11 mouse cellular contexts compared by ENCODE assay signal in genomic region chr17:45169257-45169994, GRCm38 (mm10).
DNase-seq lines count a peak whose midpoint lies in the region; ATAC-seq and TF ChIP-seq lines count a peak whose summit lies in the region.
"Had no signal": no experiment of that assay in that cellular context is flagged by ENCODE, and none has a peak within 500 bp of the region (broad histone marks: within the 10 kb centered on the region; RNA-seq: fewer than 3 reads in every experiment).

No protein-coding gene starts in this region.

- no peaks in the 10 kb centered on the region for H3K27me3 ChIP-seq in lung, embryonic 14.5 days (ENCODE audit: insufficient read depth, low read length)
- peaks cover 17% of the 10 kb centered on the region for H3K27me3 ChIP-seq in limb, embryonic 13.5 days
- H3K27me3 ChIP-seq: lung, embryonic 15.5 days had no signal

- no peak overlapping the region for H3K4me2 ChIP-seq in lung, embryonic 14.5 days
- no peak overlapping the region for H3K4me2 ChIP-seq in limb, embryonic 13.5 days (replicated peaks)
- H3K4me2 ChIP-seq: lung, embryonic 15.5 days had no signal

- no peak overlapping the region for H3K27ac ChIP-seq in lung, embryonic 14.5 days (ENCODE audit: low read depth)
- no peak overlapping the region for H3K27ac ChIP-seq in limb, embryonic 13.5 days
- H3K27ac ChIP-seq: lung, embryonic 15.5 days had no signal

- H3K36me3 ChIP-seq in lung, embryonic 14.5 days (ENCODE audit: insufficient read depth) = no peaks in the 10 kb centered on the region
- no peaks in the 10 kb centered on the region for H3K36me3 ChIP-seq in limb, embryonic 13.5 days
- H3K36me3 ChIP-seq: lung, embryonic 15.5 days had no signal

- no peaks in the 10 kb centered on the region for H3K4me1 ChIP-seq in lung, embryonic 14.5 days (ENCODE audit: insufficient read depth)
- peaks cover 17% of the 10 kb centered on the region for H3K4me1 ChIP-seq in limb, embryonic 13.5 days

- WGBS in lung, embryonic 14.5 days = 36% methylated on average over 10 of the region's 10 CpGs
- WGBS in limb, embryonic 13.5 days = 42% methylated on average over 10 of the region's 10 CpGs

- DNase-seq in lung, embryonic 14.5 days = no peak
- no peak for DNase-seq in lung, postnatal 14 days
- DNase-seq in layer of hippocampus, adult 11-12 months (ENCODE audit: low spot score) = peak; percentile 59
- peak; percentile 80 for DNase-seq in telencephalon, adult 2 months (ENCODE audit: low read depth, low spot score)
- DNase-seq in ovary, postnatal 14 days (ENCODE audit: low spot score) = no peak
- DNase-seq in spleen, adult 12 weeks (ENCODE audit: low spot score) = no peak
- DNase-seq: adrenal gland, adult 2 months; thymus, postnatal 4 days had no signal

- ATAC-seq in lung, embryonic 14.5 days (ENCODE audit: insufficient read depth) = peak; percentile 12; the same call in 1 of the 2 replicates
- ATAC-seq in limb, embryonic 13.5 days (ENCODE audit: low FRiP score, low read depth) = peak; percentile 62; the same call in 1 of the 2 replicates
- no peak for ATAC-seq in activated CD4-positive, CD25-positive, alpha-beta regulatory T cell, adult 4 months

- no peak for TF ChIP-seq CTCF in lung, embryonic 14.5 days (IDR thresholded peaks at IDR 0.05; ENCODE audit: low read depth)

- H3K9me3 ChIP-seq in lung, embryonic 14.5 days (ENCODE audit: low read depth, low read length) = no peaks in the 10 kb centered on the region
- no peaks in the 10 kb centered on the region for H3K9me3 ChIP-seq in limb, embryonic 13.5 days
- H3K9me3 ChIP-seq: lung, embryonic 15.5 days had no signal

- H3K9ac ChIP-seq in lung, embryonic 14.5 days = no peak overlapping the region
- H3K9ac ChIP-seq in limb, embryonic 13.5 days = no peak overlapping the region
- H3K9ac ChIP-seq: lung, embryonic 15.5 days had no signal

- no peak overlapping the region for H3K4me3 ChIP-seq in lung, embryonic 14.5 days (ENCODE audit: low read depth, low read length)
- H3K4me3 ChIP-seq in limb, embryonic 13.5 days = no peak overlapping the region
- H3K4me3 ChIP-seq: lung, embryonic 15.5 days had no signal

Comparison
In these comparisons a context has a peak if more than half of its experiments do, and no peak if none do; other contexts are left out.
1. DNase-seq: peak in layer of hippocampus, adult 11-12 months (single experiment) and telencephalon, adult 2 months (single experiment); none in lung, embryonic 14.5 days (single experiment), lung, postnatal 14 days (single experiment), ovary, postnatal 14 days (single experiment) and spleen, adult 12 weeks (single experiment).